Mouse (Mus musculus): ENCODE measurements around the gene Neurod6. TPM values are rescaled to one million over a fixed set of nuclear protein-coding genes. Genes with fewer than 3 reads are reported as not detected.

Neurod6 gene
- polyA plus RNA-seq, 1 experiment from 2014 or later, result 0.24 TPM

DNA sequence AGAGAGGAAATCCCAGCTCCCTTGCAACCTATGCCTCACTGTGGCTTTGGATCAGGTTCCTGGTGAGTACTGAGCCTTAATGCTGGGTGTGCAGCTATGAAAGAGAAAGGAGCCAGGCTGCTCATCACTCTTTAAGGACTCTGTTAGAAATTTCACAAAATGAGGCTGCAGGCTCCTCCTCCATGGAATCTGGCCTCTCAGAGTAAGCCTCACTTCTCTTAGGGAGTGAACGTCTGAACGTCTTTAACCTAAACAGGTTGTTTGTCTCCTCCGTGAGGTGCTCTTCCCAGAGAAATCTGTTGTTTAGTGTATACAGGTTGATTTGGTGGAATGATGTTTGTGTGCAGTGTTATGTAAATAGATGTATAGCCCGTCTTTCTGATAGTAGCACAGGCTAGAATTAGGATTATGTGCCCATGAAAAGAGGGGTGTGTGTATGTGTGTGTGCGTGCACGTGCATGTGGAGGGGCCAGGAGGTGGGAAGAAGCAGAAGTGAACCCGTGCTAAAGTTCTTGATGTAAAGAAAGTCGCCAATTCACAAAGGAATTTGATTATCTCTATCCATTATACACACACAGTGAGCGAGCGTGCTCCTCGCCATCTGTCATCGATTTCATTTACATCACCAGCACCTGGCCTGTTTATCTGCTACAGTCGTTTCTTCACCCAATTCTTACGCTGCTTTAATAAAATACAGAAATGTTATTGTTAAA lies 34.8 kb downstream of the Neurod6 start:
- Histone ChIP-seq H3K4me3 (replicated peaks) (no peak overlapping the region), H3K27ac (replicated peaks) (no peak overlapping the region), H3K27me3 (no peaks in the 10 kb centered on the region), H3K4me2 (replicated peaks) (no peak overlapping the region), H3K4me1 (0 out of 2 replicates have a peak, but pooled peaks cover 4% of the 10 kb centered on the region), H3K9ac (no peak overlapping the region), H3K36me3 (no peaks in the 10 kb centered on the region), H3K9me3 (replicated peaks) (no peaks in the 10 kb centered on the region)
- no peak for ATAC-seq (ENCODE audit: insufficient number of reproducible peaks, low FRiP score, low TSS enrichment, low read depth)
- 61% methylated on average over 14 of the region's 14 CpGs for WGBS

DNA sequence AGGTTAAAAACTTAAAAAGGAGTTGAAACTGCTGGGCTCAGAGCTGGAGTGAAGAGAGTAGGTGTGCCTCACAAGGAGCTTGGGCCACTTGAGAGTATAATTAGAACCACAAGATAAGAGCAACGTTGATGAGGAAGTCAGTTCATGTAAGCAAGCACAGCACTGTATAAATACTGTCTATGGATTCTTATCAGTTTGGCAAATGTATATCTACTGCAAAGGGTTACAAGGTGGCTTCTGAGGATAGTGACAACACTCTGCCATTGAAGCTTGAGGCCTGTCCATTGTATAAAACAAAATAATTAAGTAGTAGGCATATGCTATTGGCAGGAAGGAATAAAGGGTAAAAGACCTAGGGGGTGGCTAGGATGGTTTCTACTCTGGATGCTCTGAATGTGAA lies 46.4 kb downstream of the Neurod6 start:
- Histone ChIP-seq H3K27ac (replicated peaks) (no peak overlapping the region), H3K4me3 (replicated peaks) (no peak overlapping the region), H3K9me3 (replicated peaks) (no peaks in the 10 kb centered on the region), H3K9ac (no peak overlapping the region), H3K36me3 (no peaks in the 10 kb centered on the region), H3K4me1 (no peaks in the 10 kb centered on the region), H3K4me2 (replicated peaks) (no peak overlapping the region), H3K27me3 (no peaks in the 10 kb centered on the region)
- no peak for ATAC-seq (ENCODE audit: insufficient number of reproducible peaks, low FRiP score, low TSS enrichment, low read depth)
- WGBS, result 66% methylated on average over 1 of the region's 1 CpGs

Other genes starting within 250 kb of the Neurod6 start
- gene Adcyap1r1, start 229.3 kb downstream of the Neurod6 start, polyA plus RNA-seq (2015; fragmentation: Nextera tagmentation; extraction: Ambion mirVana), result 2.3 TPM in 2 replicates
- gene Itprid1, start 155.6 kb upstream of the Neurod6 start, polyA plus RNA-seq (2015; fragmentation: Nextera tagmentation; extraction: Ambion mirVana), result 0.83 and 0.98 TPM in 2 replicates

Data from embryonic facial prominence, embryonic 15.5 days (tissue).